Mouse (Mus musculus) MEL (cell line): ENCODE data around the gene Colca2. TPM values are rescaled to one million over a fixed set of nuclear protein-coding genes. Genes with fewer than 3 reads are reported as not detected.

Experiments
- DNase-seq: peaks from one replicate; pipeline ENCODE4 v3.0.0; 2011; ENCODE audit warnings: low read depth, low spot score
- H3K27ac ChIP-seq: 2 replicates; pipeline ENCODE4 v1.5.1; 2012; ENCODE audit warnings: low read depth, mild to moderate bottlenecking, control low read depth, low read length, moderate library complexity; ENCODE audit not compliant: control insufficient read depth
- H3K27me3 ChIP-seq, 2 experiments: fragments of 150-350 bp in 1 of 2; sonication (generic) in 1 of 2; 2 replicates each; pipeline ENCODE4 v1.6.1; 2012; ENCODE audit warnings: low read length in 2 of 2, mild to moderate bottlenecking in 2 of 2, improper control_type of control experiment in 1 of 2, moderate library complexity in 1 of 2; ENCODE audit not compliant: insufficient read depth in 2 of 2, control insufficient read depth in 1 of 2
- H3K36me3 ChIP-seq, 2 experiments: 2 replicates each; pipeline ENCODE4 v1.6.1; 2012 to 2014; ENCODE audit warnings: low read length in 2 of 2, improper control_type of control experiment in 1 of 2, inconsistent platforms in 1 of 2, mild to moderate bottlenecking in 1 of 2; ENCODE audit not compliant: insufficient read depth in 2 of 2, control insufficient read depth in 1 of 2
- H3K4me1 ChIP-seq, 2 experiments: fragments of 150-350 bp in 1 of 2; sonication (generic) in 1 of 2; 2 replicates each; pipeline ENCODE4 v1.6.1; 2012; ENCODE audit warnings: low read length in 2 of 2, improper control_type of control experiment in 1 of 2, mild to moderate bottlenecking in 1 of 2; ENCODE audit not compliant: insufficient read depth in 2 of 2, control insufficient read depth in 1 of 2
- H3K4me3 ChIP-seq, 2 experiments: fragments of 150-350 bp in 1 of 2; sonication (generic) in 1 of 2; 2 replicates each; pipeline ENCODE4 v1.5.1; 2012; ENCODE audit warnings: low read depth in 2 of 2, low read length in 2 of 2, mild to moderate bottlenecking in 2 of 2, moderate library complexity in 2 of 2, control low read depth in 1 of 2, improper control_type of control experiment in 1 of 2; ENCODE audit not compliant: control insufficient read depth in 1 of 2, insufficient read depth in 1 of 2
- H3K79me2 ChIP-seq: 2 replicates; pipeline ENCODE4 v1.6.1; 2012; ENCODE audit warnings: mild to moderate bottlenecking, low read length, moderate library complexity; ENCODE audit not compliant: control insufficient read depth, poor library complexity, insufficient read depth
- H3K9ac ChIP-seq: 2 replicates; pipeline ENCODE4 v1.6.1; 2012; ENCODE audit warnings: low read depth, mild to moderate bottlenecking, control low read depth, low read length, moderate library complexity; ENCODE audit not compliant: control insufficient read depth, poor library complexity, severe bottlenecking
- H3K9me3 ChIP-seq: fragments of 150-350 bp; sonication (generic); replicated peaks from 2 replicates; pipeline ENCODE4 v1.6.1; 2012; ENCODE audit warnings: mild to moderate bottlenecking, low read length, improper control_type of control experiment, moderate library complexity; ENCODE audit not compliant: insufficient read depth
- BHLHE40 ChIP-seq: IDR thresholded peaks from 2 replicates; pipeline ENCODE4 v1.6.1; 2012; ENCODE audit warnings: low read depth, mild to moderate bottlenecking, inconsistent platforms, low read length, improper control_type of control experiment, borderline replicate concordance
- CHD1 ChIP-seq: IDR thresholded peaks from 2 replicates; pipeline ENCODE4 v1.6.1; 2012; ENCODE audit warnings: low read depth, mild to moderate bottlenecking, inconsistent platforms, low read length, improper control_type of control experiment
- CHD2 ChIP-seq: IDR thresholded peaks from 2 replicates; pipeline ENCODE4 v1.6.1; 2011; ENCODE audit warnings: low read length, improper control_type of control experiment
- E2F4 ChIP-seq: IDR thresholded peaks from 2 replicates; pipeline ENCODE4 v1.6.1; 2011; ENCODE audit warnings: low read depth, low read length, improper control_type of control experiment, borderline replicate concordance
- ELF1 ChIP-seq: IDR thresholded peaks from 2 replicates; pipeline ENCODE4 v1.6.1; 2014; ENCODE audit warnings: low read depth, mild to moderate bottlenecking, inconsistent platforms, low read length, improper control_type of control experiment, moderate library complexity
- EP300 ChIP-seq, 2 experiments: IDR thresholded peaks; 2 replicates each; pipeline ENCODE4 v1.6.1; 2011; ENCODE audit warnings: improper control_type of control experiment in 2 of 2, low read length in 2 of 2, low read depth in 1 of 2, mild to moderate bottlenecking in 1 of 2
- GABPA ChIP-seq: IDR thresholded peaks from 2 replicates; pipeline ENCODE4 v1.6.1; 2012; ENCODE audit warnings: low read depth, mild to moderate bottlenecking, inconsistent platforms, low read length, improper control_type of control experiment, moderate library complexity
- GATA1 ChIP-seq: IDR thresholded peaks from 2 replicates; pipeline ENCODE4 v1.6.1; 2011; ENCODE audit warnings: low read depth, low read length, improper control_type of control experiment
- JUND ChIP-seq: IDR thresholded peaks from 2 replicates; pipeline ENCODE4 v1.6.1; 2011; ENCODE audit warnings: low read depth, mild to moderate bottlenecking, improper control_type of control experiment, low read length
- KAT2A ChIP-seq: conservative IDR thresholded peaks from 2 replicates; pipeline ENCODE4 v1.6.1; 2012; ENCODE audit warnings: low read depth, low read length, improper control_type of control experiment, inconsistent platforms
- MAFK ChIP-seq: IDR thresholded peaks from 2 replicates; pipeline ENCODE4 v1.6.1; 2011; ENCODE audit warnings: low read depth, mild to moderate bottlenecking, low read length, improper control_type of control experiment, borderline replicate concordance
- MAX ChIP-seq: IDR thresholded peaks from 2 replicates; pipeline ENCODE4 v1.6.1; 2011; ENCODE audit warnings: low read length, improper control_type of control experiment
- MAZ ChIP-seq: IDR thresholded peaks from 2 replicates; pipeline ENCODE4 v1.6.1; 2012; ENCODE audit warnings: low read depth, mild to moderate bottlenecking, inconsistent platforms, low read length, improper control_type of control experiment
- MEF2A ChIP-seq: IDR thresholded peaks from 2 replicates; pipeline ENCODE4 v1.6.1; 2014; ENCODE audit warnings: low read depth, mild to moderate bottlenecking, inconsistent platforms, low read length, improper control_type of control experiment; ENCODE audit not compliant: poor library complexity, insufficient replicate concordance, severe bottlenecking; ENCODE audit errors: extremely low read depth
- MXI1 ChIP-seq: IDR thresholded peaks from 2 replicates; pipeline ENCODE4 v1.6.1; 2011; ENCODE audit warnings: mild to moderate bottlenecking, low read depth, low read length, improper control_type of control experiment
- MYB ChIP-seq: IDR thresholded peaks from 2 replicates; pipeline ENCODE4 v1.6.1; 2011; ENCODE audit warnings: mild to moderate bottlenecking, low read depth, low read length, improper control_type of control experiment
- MYC ChIP-seq: IDR thresholded peaks from 2 replicates; pipeline ENCODE4 v1.6.1; 2011; ENCODE audit warnings: low read depth, mild to moderate bottlenecking, low read length, improper control_type of control experiment, moderate library complexity
- NELFE ChIP-seq: IDR thresholded peaks from 2 replicates; pipeline ENCODE4 v1.6.1; 2011; ENCODE audit warnings: low read depth, low read length, improper control_type of control experiment
- POLR2A ChIP-seq, 2 experiments: IDR thresholded peaks; 2 replicates each; pipeline ENCODE4 v1.6.1; 2011 to 2012; ENCODE audit warnings: low read length in 2 of 2, mild to moderate bottlenecking in 2 of 2, control low read depth in 1 of 2, improper control_type of control experiment in 1 of 2, low read depth in 1 of 2, moderate library complexity in 1 of 2; ENCODE audit not compliant: control insufficient read depth in 1 of 2, insufficient read depth in 1 of 2, poor library complexity in 1 of 2
- POLR2AphosphoS2 ChIP-seq: IDR thresholded peaks from 2 replicates; pipeline ENCODE4 v1.6.1; 2011; ENCODE audit warnings: low read length, improper control_type of control experiment
- POLR2AphosphoS5 ChIP-seq: IDR thresholded peaks from 2 replicates; pipeline ENCODE4 v1.6.1; 2012; ENCODE audit warnings: low read depth, borderline replicate concordance, mild to moderate bottlenecking, inconsistent platforms, low read length, moderate library complexity, mixed read lengths
- RAD21 ChIP-seq: IDR thresholded peaks from 2 replicates; pipeline ENCODE4 v1.6.1; 2011; ENCODE audit warnings: mild to moderate bottlenecking, low read depth, low read length, improper control_type of control experiment
- RCOR1 ChIP-seq: IDR thresholded peaks from 2 replicates; pipeline ENCODE4 v1.6.1; 2012; ENCODE audit warnings: low read depth, mild to moderate bottlenecking, inconsistent platforms, low read length, improper control_type of control experiment
- SIN3A ChIP-seq: IDR thresholded peaks from 2 replicates; pipeline ENCODE4 v1.6.1; 2012; ENCODE audit warnings: low read length, improper control_type of control experiment, inconsistent platforms
- SMC3 ChIP-seq: IDR thresholded peaks from 2 replicates; pipeline ENCODE4 v1.6.1; 2011; ENCODE audit warnings: low read depth, low read length, improper control_type of control experiment
- TAL1 ChIP-seq: IDR thresholded peaks from 2 replicates; pipeline ENCODE4 v1.6.1; 2012; ENCODE audit warnings: mild to moderate bottlenecking, inconsistent platforms, low read length, moderate library complexity, mixed read lengths
- TBP ChIP-seq: IDR thresholded peaks from 2 replicates; pipeline ENCODE4 v1.8.0; 2011; ENCODE audit warnings: low read depth, low read length, improper control_type of control experiment
- TCF12 ChIP-seq: IDR thresholded peaks from 2 replicates; pipeline ENCODE4 v1.6.1; 2014; ENCODE audit warnings: low read depth, mild to moderate bottlenecking, inconsistent platforms, low read length, improper control_type of control experiment, moderate library complexity
- UBTF ChIP-seq: IDR thresholded peaks from 2 replicates; pipeline ENCODE4 v1.6.1; 2012; ENCODE audit warnings: low read depth, mild to moderate bottlenecking, inconsistent platforms, low read length, improper control_type of control experiment, moderate library complexity, borderline replicate concordance; ENCODE audit not compliant: insufficient read depth
- USF1 ChIP-seq: IDR thresholded peaks from 2 replicates; pipeline ENCODE4 v1.6.1; 2014; ENCODE audit warnings: low read depth, mild to moderate bottlenecking, inconsistent platforms, low read length, improper control_type of control experiment, moderate library complexity
- USF2 ChIP-seq, 2 experiments: IDR thresholded peaks; 2 replicates each; pipeline ENCODE4 v1.6.1; 2011 to 2012; ENCODE audit warnings: improper control_type of control experiment in 2 of 2, low read length in 2 of 2, borderline replicate concordance in 1 of 2, inconsistent platforms in 1 of 2, low read depth in 1 of 2, mild to moderate bottlenecking in 1 of 2; ENCODE audit not compliant: insufficient read depth in 1 of 2
- ZC3H11A ChIP-seq: IDR thresholded peaks from 2 replicates; pipeline ENCODE4 v1.6.1; 2012; ENCODE audit warnings: low read depth, mild to moderate bottlenecking, inconsistent platforms, low read length, improper control_type of control experiment
- ZKSCAN1 ChIP-seq: IDR thresholded peaks from 2 replicates; pipeline ENCODE4 v1.6.1; 2012; ENCODE audit warnings: low read depth, mild to moderate bottlenecking, inconsistent platforms, low read length, improper control_type of control experiment, moderate library complexity
- ZMIZ1 ChIP-seq: IDR thresholded peaks from 2 replicates; pipeline ENCODE4 v1.6.1; 2012; ENCODE audit warnings: low read depth, mild to moderate bottlenecking, inconsistent platforms, low read length, improper control_type of control experiment, moderate library complexity
- ZNF384 ChIP-seq: IDR thresholded peaks from 2 replicates; pipeline ENCODE4 v1.6.1; 2012; ENCODE audit warnings: low read depth, mild to moderate bottlenecking, inconsistent platforms, low read length, improper control_type of control experiment
- polyA plus RNA-seq, 2 experiments: library from polyadenylated mRNA; stranded (reverse) in 1 of 2; unstranded in 1 of 2; fragments of >175 nt in 1 of 2; fragments of >200 nt in 1 of 2; gene quantifications; 2 replicates each; pipeline versions ENCODE4 v1.2.1 to v1.2.4; 2012; ENCODE audit warnings: low replicate concordance in 2 of 2, low read depth in 1 of 2; ENCODE audit not compliant: insufficient read length in 2 of 2, insufficient read depth in 1 of 2, missing spikeins in 1 of 2
- total RNA-seq: library from RNA; depleted of rRNA; stranded (reverse); fragments of 300-350 nt; gene quantifications from 2 replicates; pipeline ENCODE4 v1.2.3, GENCODE M21; 2012

Gene Colca2
- total and polyA plus RNA-seq, 3 experiments, result not detected

- Histone ChIP-seq H3K27ac (peak overlapping the region; percentile 90), H3K9ac (peak overlapping the region; percentile 44), H3K27me3 (no peaks in the 10 kb centered on the region), H3K4me3 (peak overlapping the region; percentile 6 to 8; a peak in 2 of 4 replicates), H3K79me2 (no peaks in the 10 kb centered on the region), H3K36me3 (peaks cover 0 to 79% of the 10 kb centered on the region in 2 experiments; a peak in 2 of 4 replicates), H3K4me1 (peaks cover 58 to 70% of the 10 kb centered on the region in 2 experiments), H3K9me3 (no peaks in the 10 kb centered on the region)
- DNase-seq, result peak; percentile 88
- peak; percentile 86 for TF ChIP-seq TAL1
- 0 out of 2 replicates have a peak, but pooled peaks have one; percentile 45 for TF ChIP-seq CHD1
- 0 out of 2 replicates have a peak, but pooled peaks have one; percentile 38 for TF ChIP-seq MAZ
- 0 out of 2 replicates have a peak, but pooled peaks have one; percentile 45 for TF ChIP-seq GABPA
- 0 out of 2 replicates have a peak, but pooled peaks have one; percentile 55 for TF ChIP-seq MAX
- TF ChIP-seq ZMIZ1, result peak; percentile 68; the same call in 1 of the 2 replicates
- peak; percentile 98 for TF ChIP-seq SIN3A
- TF ChIP-seq MEF2A, result 0 out of 2 replicates have a peak, but pooled peaks have one; percentile 54
- no peak for TF ChIP-seq POLR2AphosphoS5
- TF ChIP-seq MXI1, result no peak; the same call in none of the 2 replicates
- TF ChIP-seq POLR2A (IDR thresholded peaks at IDR 0.05; ENCODE audit: control insufficient read depth in 1 of 2, insufficient read depth in 1 of 2, low read depth in 1 of 2, low read length in 2 of 2, poor library complexity in 1 of 2), result 0 out of 4 replicates have a peak, but pooled peaks of 1 of the 2 experiments have one; percentile 38
- TF ChIP-seq NELFE, result no peak; the same call in 1 of the 2 replicates
- TF ChIP-seq SMC3, result no peak
- no peak for TF ChIP-seq TBP
- no peak for TF ChIP-seq RAD21
- TF ChIP-seq POLR2AphosphoS2, result 0 out of 2 replicates have a peak, but pooled peaks have one; percentile 38
- TF ChIP-seq TCF12, result peak; percentile 97
- TF ChIP-seq BHLHE40, result peak; percentile 39; the same call in 1 of the 2 replicates
- peak; percentile 92 for TF ChIP-seq MYC
- peak; percentile 96 for TF ChIP-seq RCOR1
- no peak for TF ChIP-seq ZC3H11A
- peak; percentile 99 to 100 for TF ChIP-seq EP300 (IDR thresholded peaks at IDR 0.05; ENCODE audit: low read depth in 1 of 2, low read length in 2 of 2)
- no peak for TF ChIP-seq KAT2A
- no peak for TF ChIP-seq USF2 (IDR thresholded peaks at IDR 0.05; ENCODE audit: borderline replicate concordance in 1 of 2, insufficient read depth in 1 of 2, low read depth in 1 of 2, low read length in 2 of 2)
- TF ChIP-seq UBTF, result no peak
- TF ChIP-seq E2F4, result no peak
- no peak; the same call in 1 of the 2 replicates for TF ChIP-seq MAFK
- TF ChIP-seq JUND, result peak; percentile 23; the same call in 1 of the 2 replicates
- peak; percentile 90 for TF ChIP-seq ZNF384
- 0 out of 2 replicates have a peak, but pooled peaks have one; percentile 3 for TF ChIP-seq ELF1
- TF ChIP-seq USF1, result peak; percentile 48; the same call in 1 of the 2 replicates
- no peak for TF ChIP-seq ZKSCAN1
- TF ChIP-seq CHD2, result peak; percentile 43; the same call in 1 of the 2 replicates
- TF ChIP-seq GATA1, result peak; percentile 99
- peak; percentile 97 for TF ChIP-seq MYB
These were observed 37.2 kb upstream of the Colca2 start for GRCm38 (mm10) chr9:51315402-51316063.
